Mouse (Mus musculus): ENCODE data around the gene Cd40. TPM values are rescaled to one million over a fixed set of nuclear protein-coding genes. Genes with fewer than 3 reads are reported as not detected.

Gene Cd40
- polyA plus RNA-seq, 1 experiment = 0.02 TPM

- H3K27me3 ChIP-seq (ENCODE audit: control insufficient read depth) = peaks cover 10% of the 10 kb centered on the region; the same call in 1 of the 2 replicates
- no peaks in the 10 kb centered on the region for H3K36me3 ChIP-seq (ENCODE audit: control insufficient read depth)
- H3K4me3 ChIP-seq (replicated peaks) = no peak overlapping the region
- H3K9me3 ChIP-seq (ENCODE audit: control insufficient read depth, low read length) = no peaks in the 10 kb centered on the region
- TF ChIP-seq GATA1 (IDR thresholded peaks at IDR 0.05; ENCODE audit: low read length) (no peak), TAL1 (IDR thresholded peaks at IDR 0.05; ENCODE audit: low read length) (no peak)
- no peaks in the 10 kb centered on the region for H3K4me1 ChIP-seq (ENCODE audit: control insufficient read depth)
These were observed 14.8 kb downstream of the Cd40 start for GRCm38 (mm10) chr2:165070096-165070816.

- H3K27me3 ChIP-seq (ENCODE audit: control insufficient read depth) = peaks cover 34% of the 10 kb centered on the region
- H3K4me1 ChIP-seq (ENCODE audit: control insufficient read depth) = no peaks in the 10 kb centered on the region
- TF ChIP-seq GATA1 (IDR thresholded peaks at IDR 0.05; ENCODE audit: low read length) = no peak
- no peak for TF ChIP-seq TAL1 (IDR thresholded peaks at IDR 0.05; ENCODE audit: low read length)
- H3K36me3 ChIP-seq (ENCODE audit: control insufficient read depth) = no peaks in the 10 kb centered on the region
- H3K4me3 ChIP-seq (replicated peaks) = no peak overlapping the region
- H3K9me3 ChIP-seq (ENCODE audit: control insufficient read depth, low read length) = no peaks in the 10 kb centered on the region
These were observed 18.0 kb downstream of the Cd40 start for GRCm38 (mm10) chr2:165073381-165073781.

GRCm38 (mm10) chr2:165074081-165074884, 18.9 kb downstream of the Cd40 start:
- TF ChIP-seq GATA1 (IDR thresholded peaks at IDR 0.05; ENCODE audit: low read length) (no peak), TAL1 (IDR thresholded peaks at IDR 0.05; ENCODE audit: low read length) (no peak)
- H3K36me3 ChIP-seq (ENCODE audit: control insufficient read depth) = no peaks in the 10 kb centered on the region
- no peaks in the 10 kb centered on the region for H3K9me3 ChIP-seq (ENCODE audit: control insufficient read depth, low read length)
- no peaks in the 10 kb centered on the region for H3K4me1 ChIP-seq (ENCODE audit: control insufficient read depth)
- H3K4me3 ChIP-seq (replicated peaks) = no peak overlapping the region
- H3K27me3 ChIP-seq (ENCODE audit: control insufficient read depth) = peaks cover 35% of the 10 kb centered on the region

- H3K27me3 ChIP-seq (ENCODE audit: control insufficient read depth) = peaks cover 35% of the 10 kb centered on the region
- H3K4me1 ChIP-seq (ENCODE audit: control insufficient read depth) = no peaks in the 10 kb centered on the region
- no peak for TF ChIP-seq TAL1 (IDR thresholded peaks at IDR 0.05; ENCODE audit: low read length)
- TF ChIP-seq GATA1 (IDR thresholded peaks at IDR 0.05; ENCODE audit: low read length) = no peak
- no peak overlapping the region for H3K4me3 ChIP-seq (replicated peaks)
- H3K9me3 ChIP-seq (ENCODE audit: control insufficient read depth, low read length) = no peaks in the 10 kb centered on the region
- no peaks in the 10 kb centered on the region for H3K36me3 ChIP-seq (ENCODE audit: control insufficient read depth)
These were observed 19.5 kb downstream of the Cd40 start for GRCm38 (mm10) chr2:165074937-165075336.

GRCm38 (mm10) chr2:165077055-165077454, 21.6 kb downstream of the Cd40 start:
- Histone ChIP-seq H3K27me3 (ENCODE audit: control insufficient read depth) (peaks cover 37% of the 10 kb centered on the region), H3K9me3 (ENCODE audit: control insufficient read depth, low read length) (no peaks in the 10 kb centered on the region), H3K4me1 (ENCODE audit: control insufficient read depth) (no peaks in the 10 kb centered on the region), H3K36me3 (ENCODE audit: control insufficient read depth) (no peaks in the 10 kb centered on the region), H3K4me3 (replicated peaks) (no peak overlapping the region)
- TF ChIP-seq TAL1 (IDR thresholded peaks at IDR 0.05; ENCODE audit: low read length) = no peak
- no peak for TF ChIP-seq GATA1 (IDR thresholded peaks at IDR 0.05; ENCODE audit: low read length)

GRCm38 (mm10) chr2:165078045-165078444, 22.6 kb downstream of the Cd40 start:
- Histone ChIP-seq H3K36me3 (ENCODE audit: control insufficient read depth) (no peaks in the 10 kb centered on the region), H3K27me3 (ENCODE audit: control insufficient read depth) (peaks cover 35% of the 10 kb centered on the region), H3K4me3 (replicated peaks) (no peak overlapping the region), H3K4me1 (ENCODE audit: control insufficient read depth) (no peaks in the 10 kb centered on the region), H3K9me3 (ENCODE audit: control insufficient read depth, low read length) (no peaks in the 10 kb centered on the region)
- TF ChIP-seq GATA1 (IDR thresholded peaks at IDR 0.05; ENCODE audit: low read length) (no peak), TAL1 (IDR thresholded peaks at IDR 0.05; ENCODE audit: low read length) (no peak)

- H3K27me3 ChIP-seq (ENCODE audit: control insufficient read depth) = peaks cover 30% of the 10 kb centered on the region
- H3K9me3 ChIP-seq (ENCODE audit: control insufficient read depth, low read length) = no peaks in the 10 kb centered on the region
- no peaks in the 10 kb centered on the region for H3K4me1 ChIP-seq (ENCODE audit: control insufficient read depth)
- H3K4me3 ChIP-seq (replicated peaks) = no peak overlapping the region
- TF ChIP-seq TAL1 (IDR thresholded peaks at IDR 0.05; ENCODE audit: low read length) (no peak), GATA1 (IDR thresholded peaks at IDR 0.05; ENCODE audit: low read length) (no peak)
- H3K36me3 ChIP-seq (ENCODE audit: control insufficient read depth) = no peaks in the 10 kb centered on the region
These were observed 23.2 kb downstream of the Cd40 start for GRCm38 (mm10) chr2:165078605-165079004.

GRCm38 (mm10) chr2:165080657-165081056, 25.2 kb downstream of the Cd40 start:
- Histone ChIP-seq H3K4me1 (ENCODE audit: control insufficient read depth) (no peaks in the 10 kb centered on the region), H3K9me3 (ENCODE audit: control insufficient read depth, low read length) (no peaks in the 10 kb centered on the region), H3K4me3 (replicated peaks) (no peak overlapping the region), H3K36me3 (ENCODE audit: control insufficient read depth) (no peaks in the 10 kb centered on the region), H3K27me3 (ENCODE audit: control insufficient read depth) (peaks cover 27% of the 10 kb centered on the region)
- TF ChIP-seq TAL1 (IDR thresholded peaks at IDR 0.05; ENCODE audit: low read length) (no peak), GATA1 (IDR thresholded peaks at IDR 0.05; ENCODE audit: low read length) (no peak)

GRCm38 (mm10) chr2:165081257-165081656, 25.8 kb downstream of the Cd40 start:
- no peak for TF ChIP-seq GATA1 (IDR thresholded peaks at IDR 0.05; ENCODE audit: low read length)
- no peak for TF ChIP-seq TAL1 (IDR thresholded peaks at IDR 0.05; ENCODE audit: low read length)
- H3K27me3 ChIP-seq (ENCODE audit: control insufficient read depth) = peaks cover 22% of the 10 kb centered on the region

More at GRCm38 (mm10) chr2:165081257-165081656, 25.8 kb downstream of the Cd40 start:
- Histone ChIP-seq H3K4me1 (ENCODE audit: control insufficient read depth) (no peaks in the 10 kb centered on the region), H3K36me3 (ENCODE audit: control insufficient read depth) (no peaks in the 10 kb centered on the region), H3K4me3 (replicated peaks) (no peak overlapping the region), H3K9me3 (ENCODE audit: control insufficient read depth, low read length) (no peaks in the 10 kb centered on the region)

All from erythroblast, embryonic 14.5 days (primary cell).